Mouse (Mus musculus): ENCODE data around the gene Pfas. TPM values are rescaled to one million over a fixed set of nuclear protein-coding genes. Genes with fewer than 3 reads are reported as not detected.

The Pfas gene
- total and polyA plus RNA-seq, 3 experiments, result 63.5 to 149 (median 130) TPM

GRCm38 (mm10) chr11:68961596-68961995 is 46.7 kb downstream of the Pfas start:
- H3K9me3 ChIP-seq (replicated peaks; ENCODE audit: insufficient read depth, low read length), result no peaks in the 10 kb centered on the region
- H3K4me3 ChIP-seq (ENCODE audit: control insufficient read depth in 1 of 2, insufficient read depth in 1 of 2, low read depth in 2 of 2, low read length in 2 of 2), result no peak overlapping the region
- DNase-seq (ENCODE audit: low read depth, low spot score), result peak; percentile 78
- no peaks in the 10 kb centered on the region for H3K79me2 ChIP-seq (ENCODE audit: control insufficient read depth, insufficient read depth, low read length, poor library complexity)
- TF ChIP-seq MEF2A (IDR thresholded peaks at IDR 0.05; ENCODE audit: extremely low read depth, insufficient replicate concordance, low read depth, low read length, poor library complexity, severe bottlenecking), result no peak
- TF ChIP-seq E2F4 (IDR thresholded peaks at IDR 0.05; ENCODE audit: borderline replicate concordance, low read depth, low read length), result no peak
- no peak for TF ChIP-seq MAFK (IDR thresholded peaks at IDR 0.05; ENCODE audit: borderline replicate concordance, low read depth, low read length)
- no peak overlapping the region for H3K9ac ChIP-seq (ENCODE audit: control insufficient read depth, low read depth, low read length, poor library complexity, severe bottlenecking)
- H3K27me3 ChIP-seq (ENCODE audit: control insufficient read depth in 1 of 2, insufficient read depth in 2 of 2, low read length in 2 of 2), result no peaks in the 10 kb centered on the region
- H3K36me3 ChIP-seq (ENCODE audit: control insufficient read depth in 1 of 2, insufficient read depth in 2 of 2, low read length in 2 of 2), result peaks cover 0 to 2% of the 10 kb centered on the region in 2 experiments; a peak in 2 of 4 replicates
- H3K4me1 ChIP-seq (ENCODE audit: control insufficient read depth in 1 of 2, insufficient read depth in 2 of 2, low read length in 2 of 2), result peaks cover 0 to 12% of the 10 kb centered on the region in 2 experiments; a peak in 3 of 4 replicates
- H3K27ac ChIP-seq (ENCODE audit: control insufficient read depth, low read depth, low read length), result no peak overlapping the region

GRCm38 (mm10) chr11:68957971-68958370 is 50.3 kb downstream of the Pfas start:
- TF ChIP-seq MXI1 (IDR thresholded peaks at IDR 0.05; ENCODE audit: low read depth, low read length) (no peak), CTCF (IDR thresholded peaks at IDR 0.05 in 2 of 3, conservative IDR thresholded peaks at IDR 0.05 in 1 of 3; ENCODE audit: control insufficient read depth in 1 of 3, insufficient read depth in 1 of 3, low read depth in 2 of 3, low read length in 3 of 3, poor library complexity in 1 of 3, severe bottlenecking in 1 of 3) (no peak), USF1 (IDR thresholded peaks at IDR 0.05; ENCODE audit: low read depth, low read length) (no peak), RCOR1 (IDR thresholded peaks at IDR 0.05; ENCODE audit: low read depth, low read length) (no peak), KAT2A (conservative IDR thresholded peaks at IDR 0.05; ENCODE audit: low read depth, low read length) (no peak), SMC3 (IDR thresholded peaks at IDR 0.05; ENCODE audit: low read depth, low read length) (no peak), NRF1 (IDR thresholded peaks at IDR 0.05; ENCODE audit: insufficient read depth, low read depth, low read length, poor library complexity, severe bottlenecking) (no peak), HCFC1 (IDR thresholded peaks at IDR 0.05; ENCODE audit: low read depth, low read length) (no peak), MYC (IDR thresholded peaks at IDR 0.05; ENCODE audit: low read depth, low read length) (no peak), POLR2AphosphoS5 (IDR thresholded peaks at IDR 0.05; ENCODE audit: borderline replicate concordance, low read depth, low read length) (no peak), NELFE (IDR thresholded peaks at IDR 0.05; ENCODE audit: low read depth, low read length) (no peak), E2F4 (IDR thresholded peaks at IDR 0.05; ENCODE audit: borderline replicate concordance, low read depth, low read length) (no peak), MAZ (IDR thresholded peaks at IDR 0.05; ENCODE audit: low read depth, low read length) (no peak), POLR2A (IDR thresholded peaks at IDR 0.05; ENCODE audit: control insufficient read depth in 1 of 2, insufficient read depth in 1 of 2, low read depth in 1 of 2, low read length in 2 of 2, poor library complexity in 1 of 2) (no peak)
- Histone ChIP-seq H3K9me3 (replicated peaks; ENCODE audit: insufficient read depth, low read length) (no peaks in the 10 kb centered on the region), H3K79me2 (ENCODE audit: control insufficient read depth, insufficient read depth, low read length, poor library complexity) (no peaks in the 10 kb centered on the region), H3K27ac (ENCODE audit: control insufficient read depth, low read depth, low read length) (no peak overlapping the region), H3K4me1 (ENCODE audit: control insufficient read depth in 1 of 2, insufficient read depth in 2 of 2, low read length in 2 of 2) (peaks cover 0 to 9% of the 10 kb centered on the region in 2 experiments; a peak in 2 of 4 replicates), H3K4me3 (ENCODE audit: control insufficient read depth in 1 of 2, insufficient read depth in 1 of 2, low read depth in 2 of 2, low read length in 2 of 2) (no peak overlapping the region), H3K36me3 (ENCODE audit: control insufficient read depth in 1 of 2, insufficient read depth in 2 of 2, low read length in 2 of 2) (peaks cover 0 to 2% of the 10 kb centered on the region in 2 experiments; a peak in 2 of 4 replicates), H3K27me3 (ENCODE audit: control insufficient read depth in 1 of 2, insufficient read depth in 2 of 2, low read length in 2 of 2) (peaks cover 0 to 2% of the 10 kb centered on the region in 2 experiments; a peak in 1 of 4 replicates), H3K9ac (ENCODE audit: control insufficient read depth, low read depth, low read length, poor library complexity, severe bottlenecking) (no peak overlapping the region)
- DNase-seq (ENCODE audit: low read depth, low spot score), result no peak

All from MEL (cell line).